Mouse (Mus musculus) midbrain, postnatal 0 days (tissue): Measurements from ENCODE around the gene Bmpr1a. TPM values are rescaled to one million over a fixed set of nuclear protein-coding genes. Genes with fewer than 3 reads are reported as not detected.

Source experiments
- ATAC-seq: fragments of 200-750 bp; cut with Nextera tagmentation; 2 replicates; pipeline ENCODE4 v1.8.0; 2017; ENCODE audit warnings: moderate number of reproducible peaks, mild to moderate bottlenecking, moderate TSS enrichment, moderate library complexity; ENCODE audit not compliant: low FRiP score
- DNase-seq: peaks from one replicate; pipeline ENCODE4 v3.0.0-alpha.2; 2015; ENCODE audit warnings: low spot score
- H3K27ac ChIP-seq: fragments of 300-500 bp; sonication (generic); 2 replicates; pipeline ENCODE4 v1.5.1; 2014; ENCODE audit warnings: low read depth, mild to moderate bottlenecking, low read length, mixed read lengths
- H3K27me3 ChIP-seq: fragments of 300-500 bp; sonication (generic); 2 replicates; pipeline ENCODE4 v1.6.1; 2014; ENCODE audit warnings: low read length, control low read depth, mixed read lengths; ENCODE audit not compliant: insufficient read depth
- H3K36me3 ChIP-seq: fragments of 300-500 bp; sonication (generic); 2 replicates; pipeline ENCODE4 v1.6.1; 2014; ENCODE audit warnings: low read length, control low read depth, mixed read lengths; ENCODE audit not compliant: insufficient read depth
- H3K4me1 ChIP-seq: fragments of 300-500 bp; sonication (generic); 2 replicates; pipeline ENCODE4 v1.6.1; 2014; ENCODE audit warnings: mild to moderate bottlenecking, control low read depth, antibody characterized with exemption, low read length, mixed read lengths; ENCODE audit not compliant: insufficient read depth
- H3K4me2 ChIP-seq: fragments of 300-500 bp; sonication (generic); 2 replicates; pipeline ENCODE4 v1.6.1; 2014; ENCODE audit warnings: low read depth, mild to moderate bottlenecking, low read length, mixed read lengths; ENCODE audit not compliant: poor library complexity, severe bottlenecking
- H3K4me3 ChIP-seq: fragments of 300-500 bp; sonication (generic); 2 replicates; pipeline ENCODE4 v1.5.1; 2014; ENCODE audit warnings: low read depth, mild to moderate bottlenecking, low read length, moderate library complexity
- H3K9ac ChIP-seq: fragments of 300-500 bp; sonication (generic); replicated peaks from 2 replicates; pipeline ENCODE4 v1.6.1; 2014; ENCODE audit warnings: mild to moderate bottlenecking, low read length, moderate library complexity, mixed read lengths; ENCODE audit not compliant: poor library complexity, severe bottlenecking
- H3K9me3 ChIP-seq: fragments of 300-500 bp; sonication (generic); 2 replicates; pipeline ENCODE4 v1.6.1; 2016; ENCODE audit warnings: low read length, control low read depth
- CTCF ChIP-seq: IDR thresholded peaks from 2 replicates; pipeline ENCODE4 v1.5.1; 2016; ENCODE audit warnings: antibody characterized with exemption, mild to moderate bottlenecking
- WGBS: fragments of 180-500 bp; shearing (Covaris S2); extraction: QIAGEN DNeasy Blood & Tissue Kit; methylation state at CpG from one replicate; pipeline ENCODE4 v1.1.7; 2014; 5-methylcytosine and 5-hydroxymethylcytosine counted together
- polyA plus RNA-seq: library from polyadenylated mRNA; unstranded; fragments of >200 nt; fragmentation: Nextera tagmentation; extraction: Ambion mirVana; gene quantifications from 2 replicates; pipeline ENCODE4 v1.2.1, GENCODE M21; 2015
- total RNA-seq: library from RNA; depleted of rRNA; stranded (reverse); fragments of >200 nt; gene quantifications from 2 replicates; pipeline ENCODE4 v1.2.3, GENCODE M21; 2014

Bmpr1a gene
- total and polyA plus RNA-seq, 2 experiments from 2014 or later, result 14.0 to 42.5 TPM

DNA sequence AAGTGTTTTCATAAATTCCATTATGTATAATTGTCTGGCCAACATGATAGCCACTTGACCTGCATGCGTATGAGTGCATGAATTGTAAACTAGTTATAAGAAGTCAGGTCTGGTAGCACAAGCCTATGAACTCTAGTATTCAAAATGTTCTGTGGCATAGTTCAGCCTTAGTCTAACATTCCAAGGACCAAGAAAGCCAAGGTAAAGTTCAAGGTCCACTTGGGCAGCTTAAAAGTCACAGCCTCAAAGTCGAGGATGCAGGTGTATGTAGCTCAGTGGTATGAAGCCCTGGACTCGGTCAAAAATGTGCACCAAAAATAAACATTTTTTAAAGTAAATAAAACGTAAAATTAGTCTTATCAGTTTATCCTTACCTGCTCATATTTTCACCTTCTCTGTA lies 9.5 kb upstream of the Bmpr1a start:
- no peak overlapping the region for H3K4me2 ChIP-seq
- DNase-seq (no peak), ATAC-seq (no peak)
- no peak overlapping the region for H3K9ac ChIP-seq
- no peaks in the 10 kb centered on the region for H3K27me3 ChIP-seq
- no peaks in the 10 kb centered on the region for H3K4me1 ChIP-seq
- H3K27ac ChIP-seq, result no peak overlapping the region
- no peaks in the 10 kb centered on the region for H3K36me3 ChIP-seq
- TF ChIP-seq CTCF, result no peak
- H3K9me3 ChIP-seq, result no peaks in the 10 kb centered on the region
- 85% methylated on average over 4 of the region's 4 CpGs for WGBS
- no peak overlapping the region for H3K4me3 ChIP-seq

DNA sequence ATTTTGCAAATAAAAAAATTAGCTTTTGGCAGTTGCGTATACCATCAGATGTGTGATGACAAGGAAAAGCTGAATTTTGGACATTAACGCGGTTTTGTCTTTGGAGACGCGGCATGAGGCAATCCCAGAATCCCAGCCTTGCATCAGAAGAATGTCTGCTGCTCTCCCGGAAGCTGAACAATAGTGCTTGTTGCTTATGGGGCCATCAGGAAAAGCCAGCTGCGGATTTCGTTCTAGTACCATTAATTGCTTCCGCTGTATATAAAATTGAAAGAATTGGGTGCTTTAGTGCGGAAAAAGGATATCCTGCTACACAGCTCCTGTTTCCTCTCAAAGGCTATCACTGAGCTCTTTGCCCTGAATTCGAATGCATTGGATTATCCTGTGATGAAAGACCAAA lies 8.8 kb upstream of the Bmpr1a start:
- H3K9ac ChIP-seq, result no peak overlapping the region
- WGBS, result 62% methylated on average over 11 of the region's 11 CpGs

DNA sequence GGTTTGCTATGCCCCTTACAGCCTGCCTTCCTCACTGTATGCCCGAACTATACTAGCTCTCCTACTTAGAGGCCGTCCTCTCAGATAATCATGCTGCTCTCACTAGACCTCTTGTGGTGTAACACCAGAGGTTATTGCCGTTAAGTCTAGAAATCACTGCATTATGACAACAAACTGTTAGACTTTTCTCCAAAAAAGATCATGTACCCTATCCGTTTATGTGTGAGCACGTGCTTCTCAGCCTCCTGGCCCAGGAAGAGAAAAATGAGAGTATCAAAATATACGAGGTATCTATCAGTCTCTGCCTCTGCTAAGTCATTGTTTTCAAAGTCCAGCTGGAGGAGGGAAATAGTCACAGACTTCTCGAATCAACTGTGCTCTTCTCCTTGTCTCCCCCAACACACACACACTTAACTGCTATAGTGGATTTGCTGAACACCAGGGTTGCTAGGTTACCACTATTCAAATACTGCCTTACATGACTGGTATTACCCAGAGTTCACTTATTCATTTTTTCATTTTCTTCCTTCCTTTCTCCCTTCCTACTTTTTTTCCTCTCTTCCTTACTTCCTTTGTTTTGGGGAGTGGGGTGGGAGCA lies 5.8 kb upstream of the Bmpr1a start:
- no peak for DNase-seq
- no peak overlapping the region for H3K9ac ChIP-seq
- ATAC-seq, result 0 out of 2 replicates have a peak, but pooled peaks have one; percentile 64
- H3K4me2 ChIP-seq, result no peak overlapping the region
- no peaks in the 10 kb centered on the region for H3K4me1 ChIP-seq
- no peak overlapping the region for H3K4me3 ChIP-seq
- H3K9me3 ChIP-seq, result no peaks in the 10 kb centered on the region
- H3K36me3 ChIP-seq, result no peaks in the 10 kb centered on the region
- 0 out of 2 replicates have a peak overlapping the region, but pooled peaks have one; percentile 2 for H3K27ac ChIP-seq
- TF ChIP-seq CTCF, result peak; percentile 29; the same call in 1 of the 2 replicates
- H3K27me3 ChIP-seq, result 0 out of 2 replicates have a peak, but pooled peaks cover 3% of the 10 kb centered on the region
- 32% methylated on average over 7 of the region's 7 CpGs for WGBS

More for the DNA sequence above, 8.8 kb upstream of the Bmpr1a start:
- Histone ChIP-seq H3K4me2 (no peak overlapping the region), H3K36me3 (no peaks in the 10 kb centered on the region), H3K27me3 (no peaks in the 10 kb centered on the region), H3K27ac (no peak overlapping the region), H3K9me3 (no peaks in the 10 kb centered on the region), H3K4me3 (no peak overlapping the region), H3K4me1 (no peaks in the 10 kb centered on the region)
- DNase-seq (no peak), ATAC-seq (no peak)
- TF ChIP-seq CTCF, result no peak

DNA sequence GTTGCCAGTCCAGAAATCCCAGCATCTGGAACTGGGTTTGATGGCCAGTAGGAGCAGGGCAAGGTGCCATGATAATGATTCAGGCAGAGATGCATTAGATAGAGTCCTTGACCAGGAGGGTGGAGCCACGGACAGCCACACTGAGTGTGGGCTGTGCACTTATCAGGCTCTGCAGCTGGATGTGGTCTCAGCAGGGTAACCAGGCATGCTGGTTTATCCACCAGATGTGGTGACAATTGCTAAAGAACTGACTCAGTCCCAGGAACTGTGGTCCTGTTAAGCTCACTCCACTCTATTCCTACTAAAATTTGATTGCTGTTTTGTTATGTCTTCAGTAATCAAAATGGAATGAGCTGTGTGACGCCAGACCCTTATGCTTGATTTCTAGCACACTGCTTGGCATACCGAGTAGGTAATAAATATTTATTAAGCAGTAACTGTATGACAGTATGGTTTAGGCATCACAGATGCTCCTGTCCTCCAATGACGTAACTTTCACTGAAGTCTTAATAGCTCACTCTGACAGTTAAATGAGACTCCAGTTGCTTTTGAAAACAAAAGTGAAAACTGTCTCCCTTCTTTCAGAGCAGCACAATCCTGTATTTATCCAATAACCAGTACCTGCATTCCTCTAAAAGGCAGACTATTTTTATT lies 5.2 kb upstream of the Bmpr1a start:
- Histone ChIP-seq H3K27ac (0 out of 2 replicates have a peak overlapping the region, but pooled peaks have one; percentile 2), H3K4me1 (no peaks in the 10 kb centered on the region), H3K4me3 (no peak overlapping the region), H3K9ac (no peak overlapping the region), H3K9me3 (no peaks in the 10 kb centered on the region), H3K36me3 (no peaks in the 10 kb centered on the region), H3K4me2 (no peak overlapping the region), H3K27me3 (0 out of 2 replicates have a peak, but pooled peaks cover 3% of the 10 kb centered on the region)
- ATAC-seq, result no peak
- TF ChIP-seq CTCF, result no peak
- no peak for DNase-seq
- 21% methylated on average over 4 of the region's 4 CpGs for WGBS

DNA sequence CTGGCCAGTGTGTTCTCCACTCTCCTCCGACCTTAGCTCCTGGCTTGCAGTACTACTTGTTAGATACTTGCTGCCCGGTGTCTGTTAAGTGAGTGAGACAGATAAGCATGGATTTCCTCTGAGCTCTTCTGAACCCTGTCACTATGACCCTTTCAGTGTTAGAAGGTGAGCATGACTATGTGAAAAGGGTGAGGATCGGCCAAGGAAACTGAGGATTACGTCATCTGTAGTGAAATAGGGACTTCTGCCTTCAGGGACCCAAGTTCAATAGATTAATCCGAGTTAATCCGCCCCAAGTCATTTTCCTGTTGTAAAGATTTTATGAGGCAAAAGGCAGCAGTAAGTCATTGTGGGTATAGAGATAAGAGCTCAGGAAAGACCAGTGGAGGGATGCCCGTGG lies 2.2 kb upstream of the Bmpr1a start:
- Histone ChIP-seq H3K9ac (no peak overlapping the region), H3K36me3 (no peaks in the 10 kb centered on the region), H3K4me2 (no peak overlapping the region), H3K9me3 (no peaks in the 10 kb centered on the region), H3K4me3 (no peak overlapping the region), H3K27ac (no peak overlapping the region), H3K4me1 (no peaks in the 10 kb centered on the region), H3K27me3 (0 out of 2 replicates have a peak, but pooled peaks cover 3% of the 10 kb centered on the region)
- WGBS, result 56% methylated on average over 7 of the region's 7 CpGs
- DNase-seq, result no peak
- no peak for TF ChIP-seq CTCF
- ATAC-seq, result no peak

DNA sequence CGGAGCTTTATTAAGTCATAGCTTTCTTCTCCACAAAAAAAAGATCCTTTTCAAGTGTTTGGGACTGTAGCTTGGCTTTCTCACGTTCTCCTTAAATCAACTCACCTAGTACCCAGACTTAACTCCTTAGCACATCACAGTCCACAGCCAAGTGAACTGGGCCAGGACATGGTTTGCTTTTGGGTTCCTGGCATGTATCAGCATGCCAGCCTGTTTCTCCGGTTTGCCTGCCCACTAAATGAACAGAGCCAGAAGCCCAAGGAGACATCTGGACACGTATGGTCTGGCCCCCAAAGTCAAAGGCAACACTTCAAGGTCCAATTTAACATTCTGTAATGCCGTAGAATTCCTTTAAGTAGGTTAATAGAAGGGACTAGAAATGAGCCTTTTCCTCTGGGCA lies 1.2 kb upstream of the Bmpr1a start:
- ATAC-seq, result no peak
- H3K9ac ChIP-seq, result no peak overlapping the region
- H3K4me2 ChIP-seq, result no peak overlapping the region
- no peak for TF ChIP-seq CTCF
- no peak overlapping the region for H3K4me3 ChIP-seq
- no peak overlapping the region for H3K27ac ChIP-seq
- H3K36me3 ChIP-seq, result no peaks in the 10 kb centered on the region
- no peak for DNase-seq
- H3K4me1 ChIP-seq, result peaks cover 8% of the 10 kb centered on the region; the same call in 1 of the 2 replicates
- H3K9me3 ChIP-seq, result no peaks in the 10 kb centered on the region
- WGBS, result 96% methylated on average over 5 of the region's 5 CpGs
- 0 out of 2 replicates have a peak, but pooled peaks cover 3% of the 10 kb centered on the region for H3K27me3 ChIP-seq
